Mouse (Mus musculus) midbrain, embryonic 15.5 days (tissue): ENCODE data around the gene Tbxa2r. TPM values are rescaled to one million over a fixed set of nuclear protein-coding genes. Genes with fewer than 3 reads are reported as not detected.

Experiments
- ATAC-seq: fragments of 200-750 bp; cut with Nextera tagmentation; replicated peaks from 2 replicates; pipeline ENCODE4 v1.8.0; 2017; ENCODE audit warnings: moderate TSS enrichment
- H3K27ac ChIP-seq: fragments of 300-500 bp; sonication (generic); 2 replicates; pipeline ENCODE4 v1.5.1; 2015; ENCODE audit warnings: mild to moderate bottlenecking, inconsistent platforms
- H3K27me3 ChIP-seq: fragments of 300-500 bp; sonication (generic); replicated peaks from 2 replicates; pipeline ENCODE4 v1.6.1; 2015; ENCODE audit warnings: inconsistent platforms
- H3K36me3 ChIP-seq: fragments of 300-500 bp; sonication (generic); replicated peaks from 2 replicates; pipeline ENCODE4 v1.6.1; 2015; ENCODE audit warnings: inconsistent platforms
- H3K4me1 ChIP-seq: fragments of 300-500 bp; sonication (generic); 2 replicates; pipeline ENCODE4 v1.6.1; 2015; ENCODE audit warnings: inconsistent platforms
- H3K4me2 ChIP-seq: fragments of 300-500 bp; sonication (generic); 2 replicates; pipeline ENCODE4 v1.6.1; 2015; ENCODE audit warnings: inconsistent platforms, mild to moderate bottlenecking, moderate library complexity
- H3K4me3 ChIP-seq: fragments of 300-500 bp; sonication (generic); 2 replicates; pipeline ENCODE4 v1.5.1; 2015; ENCODE audit warnings: mild to moderate bottlenecking, inconsistent platforms
- H3K9ac ChIP-seq: fragments of 300-500 bp; sonication (generic); 2 replicates; pipeline ENCODE4 v1.6.1; 2015; ENCODE audit warnings: mild to moderate bottlenecking, inconsistent platforms
- H3K9me3 ChIP-seq: fragments of 300-500 bp; sonication (generic); 2 replicates; pipeline ENCODE4 v1.6.1; 2016; ENCODE audit warnings: inconsistent platforms
- WGBS: fragments of 180-500 bp; shearing (Covaris S2); methylation state at CpG from one replicate; pipeline ENCODE4 v1.1.7; 2015; ENCODE audit warnings: mixed read lengths; 5-methylcytosine and 5-hydroxymethylcytosine counted together
- polyA plus RNA-seq: library from polyadenylated mRNA; unstranded; fragments of >200 nt; fragmentation: Nextera tagmentation; extraction: Ambion mirVana; gene quantifications from 2 replicates; pipeline ENCODE4 v1.2.1, GENCODE M21; 2015

Gene Tbxa2r
- polyA plus RNA-seq: 5.7 and 6.2 TPM in 2 replicates

GRCm38 (mm10) chr10:81328386-81328785, at the start of gene Tbxa2r:
Gene Tbxa2r, plus strand, starts transcription at chr10:81328731.
- Histone ChIP-seq H3K4me2 (no peak within 1 kb of the TSS), H3K27me3 (peaks cover 17% of the 10 kb centered on the region), H3K36me3 (peaks cover 28% of the 10 kb centered on the region), H3K4me3 (no peak within 1 kb of the TSS), H3K9ac (no peak within 1 kb of the TSS), H3K4me1 (no peaks in the 10 kb centered on the region), H3K27ac (no peak within 1 kb of the TSS), H3K9me3 (no peaks in the 10 kb centered on the region)
- 11% methylated on average over 10 of the region's 10 CpGs for WGBS
- no peak for ATAC-seq

DNA sequence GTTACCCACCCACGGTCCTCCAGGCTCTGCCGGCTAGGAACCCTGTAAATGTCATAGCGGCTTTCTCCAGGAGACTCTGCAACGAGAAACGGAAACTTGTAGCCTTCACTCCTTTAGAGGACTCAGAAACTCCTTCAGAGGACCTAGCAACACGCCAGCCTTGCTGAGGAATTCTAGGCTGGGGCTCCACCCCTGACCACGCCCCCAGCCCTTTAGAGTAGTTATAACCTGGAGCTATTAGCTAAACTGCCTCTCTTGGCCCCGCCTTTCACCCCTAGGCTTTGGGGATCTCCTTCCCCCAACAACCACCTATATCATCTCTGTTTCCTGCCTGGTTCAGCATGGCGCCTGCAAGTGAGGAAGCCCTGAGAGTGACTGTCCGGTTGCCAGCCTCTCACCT, 49.0 kb upstream of the Tbxa2r start:
- no peaks in the 10 kb centered on the region for H3K9me3 ChIP-seq
- 0 out of 2 replicates have a peak, but pooled peaks cover under 1% of the 10 kb centered on the region for H3K4me1 ChIP-seq
- H3K9ac ChIP-seq: no peak overlapping the region
- peaks cover 9% of the 10 kb centered on the region for H3K27me3 ChIP-seq
- no peak overlapping the region for H3K4me3 ChIP-seq
- no peak overlapping the region for H3K27ac ChIP-seq
- no peaks in the 10 kb centered on the region for H3K36me3 ChIP-seq
- no peak overlapping the region for H3K4me2 ChIP-seq
- WGBS: 43% methylated on average over 10 of the region's 10 CpGs
- ATAC-seq: no peak

DNA sequence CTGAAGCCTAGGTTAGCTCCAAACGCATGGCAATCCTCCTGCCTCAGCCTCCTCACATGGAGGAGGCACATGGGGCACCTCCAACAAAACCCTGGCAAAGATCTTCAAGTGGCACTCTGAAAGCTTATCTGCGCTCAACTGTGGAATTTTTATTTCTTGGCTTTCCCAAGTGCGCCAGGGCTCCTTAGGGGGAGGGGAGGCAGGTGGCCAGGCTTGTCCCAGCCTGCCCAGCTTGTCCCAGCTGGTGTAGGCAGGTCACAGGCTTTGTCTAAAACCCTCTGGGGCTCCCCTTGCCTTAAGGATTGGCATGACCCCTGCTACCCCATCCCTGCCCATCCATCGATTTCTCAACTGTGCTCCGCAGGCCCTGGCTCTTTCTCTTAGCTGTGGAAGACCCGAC, 44.3 kb upstream of the Tbxa2r start:
- peaks cover 14% of the 10 kb centered on the region for H3K27me3 ChIP-seq

DNA sequence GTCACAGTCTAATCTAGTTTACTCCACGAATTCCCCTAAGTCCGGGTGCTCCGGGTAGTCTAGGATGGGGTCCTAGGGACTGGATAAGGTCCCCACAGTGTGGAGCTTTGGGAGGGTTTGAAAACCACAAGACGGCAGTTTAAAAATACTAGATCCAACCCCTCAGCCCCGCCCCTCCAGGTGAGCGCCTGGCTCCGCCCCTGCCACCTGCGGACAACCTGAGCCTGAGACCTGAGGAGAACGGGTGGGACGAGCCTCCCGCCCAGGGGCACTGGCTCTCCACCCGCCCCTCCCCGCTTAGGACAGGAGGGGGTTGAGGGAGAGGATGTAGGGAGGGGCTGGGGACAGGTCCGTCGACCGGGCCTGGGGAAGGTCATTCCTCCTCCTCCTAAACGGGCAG, 43.8 kb upstream of the Tbxa2r start:
- Histone ChIP-seq H3K27ac (no peak overlapping the region), H3K4me2 (peak overlapping the region; percentile 93), H3K9ac (no peak overlapping the region), H3K4me1 (peaks cover 16% of the 10 kb centered on the region), H3K27me3 (peaks cover 14% of the 10 kb centered on the region), H3K36me3 (no peaks in the 10 kb centered on the region), H3K9me3 (no peaks in the 10 kb centered on the region), H3K4me3 (no peak overlapping the region)
- 11% methylated on average over 17 of the region's 17 CpGs for WGBS
- no peak for ATAC-seq

More for the DNA sequence above, 44.3 kb upstream of the Tbxa2r start:
- H3K4me2 ChIP-seq: no peak overlapping the region
- no peak overlapping the region for H3K9ac ChIP-seq
- no peaks in the 10 kb centered on the region for H3K36me3 ChIP-seq
- WGBS: 56% methylated on average over 6 of the region's 6 CpGs
- peaks cover 12% of the 10 kb centered on the region; the same call in 1 of the 2 replicates for H3K4me1 ChIP-seq
- ATAC-seq: no peak
- no peak overlapping the region for H3K4me3 ChIP-seq
- no peaks in the 10 kb centered on the region for H3K9me3 ChIP-seq
- H3K27ac ChIP-seq: no peak overlapping the region

DNA sequence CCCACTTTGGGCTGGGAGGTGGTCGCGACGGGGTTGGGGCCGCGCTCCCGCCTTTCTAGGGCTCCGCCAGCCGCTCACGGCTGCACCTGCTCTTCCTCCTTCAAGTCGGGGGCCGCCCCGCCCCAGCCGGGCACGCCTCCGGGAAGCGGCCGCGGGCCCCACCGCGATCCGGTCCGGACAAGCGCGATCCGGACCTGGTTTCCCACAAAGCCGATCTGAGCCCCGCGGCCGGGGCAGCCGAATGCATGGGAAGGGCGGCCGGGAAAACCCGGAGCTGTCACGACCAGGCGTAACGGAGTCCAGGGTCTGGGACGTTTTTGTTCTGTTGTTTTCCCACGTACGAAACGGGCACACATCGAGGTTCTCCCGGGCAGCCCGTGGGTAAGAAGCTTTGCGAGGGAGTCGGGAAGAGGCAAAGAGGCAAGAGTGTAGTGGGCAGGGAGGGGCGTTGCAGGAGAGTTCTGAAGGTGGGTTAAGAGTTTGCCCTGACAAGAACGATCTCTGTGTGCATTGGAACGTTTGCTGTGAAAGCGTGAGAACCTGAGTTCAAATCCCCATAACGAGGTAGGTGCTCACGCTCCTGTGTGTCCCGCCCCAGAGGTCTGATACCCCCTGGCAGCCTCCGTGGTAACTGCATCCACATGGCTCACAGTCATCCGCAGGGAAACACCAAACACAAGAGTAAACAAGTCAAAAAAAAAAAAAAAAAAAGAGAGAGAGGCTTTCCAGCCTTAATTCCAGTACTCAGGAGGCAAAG, 42.7 kb upstream of the Tbxa2r start:
- Histone ChIP-seq H3K9ac (peak overlapping the region; percentile 61), H3K4me3 (peak overlapping the region; percentile 51), H3K36me3 (no peaks in the 10 kb centered on the region), H3K9me3 (no peaks in the 10 kb centered on the region), H3K27me3 (peaks cover 14% of the 10 kb centered on the region), H3K27ac (no peak overlapping the region), H3K4me2 (peak overlapping the region; percentile 93), H3K4me1 (peaks cover 16% of the 10 kb centered on the region)
- 2% methylated on average over 54 of the region's 54 CpGs for WGBS
- peak; percentile 75 for ATAC-seq

- no peak for ATAC-seq
- no peaks in the 10 kb centered on the region for H3K36me3 ChIP-seq
- WGBS: 51% methylated on average over 6 of the region's 6 CpGs
- H3K27ac ChIP-seq: no peak overlapping the region
- H3K27me3 ChIP-seq: peaks cover 14% of the 10 kb centered on the region
- no peak overlapping the region for H3K4me2 ChIP-seq
- no peak overlapping the region for H3K4me3 ChIP-seq
- H3K9me3 ChIP-seq: no peaks in the 10 kb centered on the region
- H3K4me1 ChIP-seq: peaks cover 16% of the 10 kb centered on the region
- H3K9ac ChIP-seq: no peak overlapping the region
Measured at GRCm38 (mm10) chr10:81286586-81286985, 41.9 kb upstream of the Tbxa2r start.

GRCm38 (mm10) chr10:81287513-81288157, 40.9 kb upstream of the Tbxa2r start:
- H3K27ac ChIP-seq: no peak overlapping the region
- 59% methylated on average over 8 of the region's 8 CpGs for WGBS
- no peaks in the 10 kb centered on the region for H3K9me3 ChIP-seq
- H3K9ac ChIP-seq: no peak overlapping the region
- no peak overlapping the region for H3K4me3 ChIP-seq
- H3K4me2 ChIP-seq: no peak overlapping the region
- H3K4me1 ChIP-seq: peaks cover 16% of the 10 kb centered on the region
- peaks cover 14% of the 10 kb centered on the region for H3K27me3 ChIP-seq
- ATAC-seq: no peak
- no peaks in the 10 kb centered on the region for H3K36me3 ChIP-seq

- 28% methylated on average over 6 of the region's 6 CpGs for WGBS
- Histone ChIP-seq H3K27me3 (peaks cover 14% of the 10 kb centered on the region), H3K9me3 (no peaks in the 10 kb centered on the region)
Measured at GRCm38 (mm10) chr10:81288601-81289000, 39.9 kb upstream of the Tbxa2r start.

GRCm38 (mm10) chr10:81289278-81289677, 39.3 kb upstream of the Tbxa2r start:
- Histone ChIP-seq H3K4me1 (peaks cover 22% of the 10 kb centered on the region), H3K36me3 (no peaks in the 10 kb centered on the region), H3K9me3 (no peaks in the 10 kb centered on the region), H3K27ac (no peak overlapping the region), H3K4me3 (no peak overlapping the region; the same call in 1 of the 2 replicates), H3K9ac (no peak overlapping the region), H3K4me2 (no peak overlapping the region), H3K27me3 (peaks cover 7% of the 10 kb centered on the region)
- ATAC-seq: no peak
- 2% methylated on average over 7 of the region's 7 CpGs for WGBS

More at GRCm38 (mm10) chr10:81288601-81289000, 39.9 kb upstream of the Tbxa2r start:
- no peak overlapping the region for H3K4me3 ChIP-seq
- H3K27ac ChIP-seq: no peak overlapping the region
- no peak overlapping the region for H3K4me2 ChIP-seq
- no peak for ATAC-seq
- H3K4me1 ChIP-seq: peaks cover 16% of the 10 kb centered on the region
- no peak overlapping the region for H3K9ac ChIP-seq
- H3K36me3 ChIP-seq: no peaks in the 10 kb centered on the region

GRCm38 (mm10) chr10:81289811-81290210, 38.7 kb upstream of the Tbxa2r start:
- H3K9me3 ChIP-seq: no peaks in the 10 kb centered on the region
- WGBS: 59% methylated on average over 14 of the region's 14 CpGs
- H3K27me3 ChIP-seq: 0 out of 2 replicates have a peak, but pooled peaks cover 3% of the 10 kb centered on the region
- no peak overlapping the region for H3K27ac ChIP-seq
- ATAC-seq: no peak
- H3K9ac ChIP-seq: no peak overlapping the region
- H3K36me3 ChIP-seq: no peaks in the 10 kb centered on the region
- peaks cover 23% of the 10 kb centered on the region for H3K4me1 ChIP-seq
- no peak overlapping the region for H3K4me2 ChIP-seq
- no peak overlapping the region for H3K4me3 ChIP-seq

GRCm38 (mm10) chr10:81290698-81291460, 37.7 kb upstream of the Tbxa2r start:
- Histone ChIP-seq H3K4me3 (0 out of 2 replicates have a peak overlapping the region, but pooled peaks have one; percentile 1), H3K9ac (no peak overlapping the region), H3K4me1 (peaks cover 29% of the 10 kb centered on the region), H3K9me3 (no peaks in the 10 kb centered on the region), H3K36me3 (no peaks in the 10 kb centered on the region), H3K4me2 (peak overlapping the region; percentile 1; the same call in 1 of the 2 replicates), H3K27me3 (no peaks in the 10 kb centered on the region), H3K27ac (no peak overlapping the region)
- no peak for ATAC-seq
- 15% methylated on average over 24 of the region's 24 CpGs for WGBS

- Histone ChIP-seq H3K9me3 (no peaks in the 10 kb centered on the region), H3K27ac (no peak within 1 kb of the TSS), H3K36me3 (no peaks in the 10 kb centered on the region), H3K9ac (no peak within 1 kb of the TSS), H3K27me3 (no peaks in the 10 kb centered on the region), H3K4me2 (peak within 1 kb of the TSS; percentile 70; the same call in 1 of the 2 replicates), H3K4me1 (peaks cover 31% of the 10 kb centered on the region), H3K4me3 (peak within 1 kb of the TSS; percentile 80)
- no peak for ATAC-seq
- WGBS: 77% methylated on average over 9 of the region's 9 CpGs
Measured at GRCm38 (mm10) chr10:81291511-81292104, 36.9 kb upstream of the Tbxa2r start, which contains the start of gene Tjp3. Gene Tjp3, minus strand, starts transcription at chr10:81291581.
